Mouse (Mus musculus) right cerebral cortex, postnatal 4 days (tissue): Measurements from ENCODE around the gene Hmgcs1.
"Not testable (repeated sequence)": the region's sequence is repeated elsewhere in the genome, so short reads cannot be mapped to it uniquely, and the experiment has no call there.

Source experiments
- DNase-seq: peaks from one replicate; pipeline ENCODE4 v3.0.0-alpha.2; 2022

Gene Hmgcs1

DNA sequence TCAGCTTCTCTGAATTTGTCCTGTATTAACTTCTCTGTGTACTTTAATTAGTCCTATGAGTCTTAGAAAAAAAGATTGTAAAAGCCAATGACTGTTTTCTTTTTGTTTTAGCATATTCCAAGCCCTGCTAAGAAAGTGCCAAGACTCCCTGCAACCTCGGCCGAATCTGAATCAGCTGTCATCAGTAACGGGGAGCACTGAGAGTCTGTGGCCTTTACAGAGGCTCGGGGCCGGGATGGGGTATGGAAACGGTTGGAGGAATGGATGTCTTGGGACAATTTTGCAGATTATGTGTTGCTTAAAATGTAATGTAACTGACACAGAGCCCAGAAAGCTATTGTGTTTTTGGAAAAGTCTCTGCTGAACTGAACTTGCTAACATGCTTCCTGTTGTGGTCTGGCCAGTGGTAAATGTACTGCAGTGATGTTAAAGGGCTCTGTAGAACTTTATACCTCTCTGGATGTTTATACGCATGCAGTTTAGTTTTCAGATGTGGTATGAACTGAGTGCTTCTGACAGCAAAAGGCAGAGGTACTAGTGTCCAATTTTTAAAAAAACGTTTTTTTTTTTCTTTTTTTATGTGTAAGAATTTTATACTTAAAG lies 16.2 kb downstream of the Hmgcs1 start:
- DNase-seq: not testable (repeated sequence)

DNA sequence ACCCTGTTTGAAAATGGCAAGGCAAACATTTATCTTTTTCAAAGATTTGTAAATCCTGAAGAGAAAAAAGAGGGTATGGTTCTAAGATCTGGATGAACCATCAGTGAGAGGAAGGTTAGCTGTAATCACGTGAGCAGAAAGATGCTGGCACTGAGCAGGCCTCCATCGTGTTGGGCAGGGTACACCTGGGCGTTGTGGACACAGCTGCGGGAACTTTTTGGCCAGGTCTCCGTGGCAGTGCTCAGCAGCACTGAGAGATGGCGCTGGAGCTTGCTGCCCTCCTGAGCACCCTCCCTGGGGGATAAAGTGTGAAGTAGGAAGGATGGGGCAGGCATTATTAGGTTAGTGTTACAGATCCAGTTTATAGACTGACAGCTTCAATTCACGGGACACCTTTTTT lies 16.8 kb downstream of the Hmgcs1 start:
- DNase-seq: no peak

DNA sequence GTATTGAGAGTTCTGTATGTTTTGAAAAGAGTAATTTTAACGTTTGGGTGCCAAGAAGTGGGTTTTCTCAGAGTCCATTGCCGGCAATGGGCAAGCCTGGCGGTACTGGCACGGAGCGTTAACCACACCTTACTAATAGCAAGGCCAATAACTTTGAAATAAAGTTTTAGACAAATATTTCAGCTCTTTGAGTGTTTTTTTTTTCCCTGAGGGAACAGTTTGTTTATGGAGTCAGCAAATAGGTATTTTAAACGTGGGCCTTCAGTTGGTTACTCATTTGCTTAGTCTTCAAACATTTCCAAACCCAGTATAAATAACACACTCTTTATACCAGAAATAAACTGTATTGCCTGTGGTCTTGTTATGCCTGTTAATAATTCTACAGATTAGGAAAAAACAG lies 17.7 kb downstream of the Hmgcs1 start:
- no peak for DNase-seq

DNA sequence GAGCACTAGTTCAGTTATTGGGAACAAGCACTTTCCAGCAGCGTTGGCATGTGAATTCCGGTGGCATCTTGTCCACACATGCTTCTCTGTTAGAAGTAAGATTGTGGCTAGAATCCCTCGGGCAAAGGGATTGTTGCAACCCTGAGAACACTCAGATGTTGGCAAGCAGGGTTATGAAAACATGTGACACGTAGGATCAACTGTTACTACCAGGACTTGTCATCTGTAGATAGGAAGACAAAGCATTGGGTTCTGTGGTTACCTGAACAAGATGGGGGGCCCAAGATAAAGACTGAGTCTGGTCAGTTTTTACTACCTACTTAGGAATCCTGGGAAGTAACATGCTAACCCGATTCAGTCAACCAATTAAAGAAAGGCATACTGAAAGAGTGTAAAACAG lies 18.8 kb downstream of the Hmgcs1 start:
- no peak for DNase-seq

DNA sequence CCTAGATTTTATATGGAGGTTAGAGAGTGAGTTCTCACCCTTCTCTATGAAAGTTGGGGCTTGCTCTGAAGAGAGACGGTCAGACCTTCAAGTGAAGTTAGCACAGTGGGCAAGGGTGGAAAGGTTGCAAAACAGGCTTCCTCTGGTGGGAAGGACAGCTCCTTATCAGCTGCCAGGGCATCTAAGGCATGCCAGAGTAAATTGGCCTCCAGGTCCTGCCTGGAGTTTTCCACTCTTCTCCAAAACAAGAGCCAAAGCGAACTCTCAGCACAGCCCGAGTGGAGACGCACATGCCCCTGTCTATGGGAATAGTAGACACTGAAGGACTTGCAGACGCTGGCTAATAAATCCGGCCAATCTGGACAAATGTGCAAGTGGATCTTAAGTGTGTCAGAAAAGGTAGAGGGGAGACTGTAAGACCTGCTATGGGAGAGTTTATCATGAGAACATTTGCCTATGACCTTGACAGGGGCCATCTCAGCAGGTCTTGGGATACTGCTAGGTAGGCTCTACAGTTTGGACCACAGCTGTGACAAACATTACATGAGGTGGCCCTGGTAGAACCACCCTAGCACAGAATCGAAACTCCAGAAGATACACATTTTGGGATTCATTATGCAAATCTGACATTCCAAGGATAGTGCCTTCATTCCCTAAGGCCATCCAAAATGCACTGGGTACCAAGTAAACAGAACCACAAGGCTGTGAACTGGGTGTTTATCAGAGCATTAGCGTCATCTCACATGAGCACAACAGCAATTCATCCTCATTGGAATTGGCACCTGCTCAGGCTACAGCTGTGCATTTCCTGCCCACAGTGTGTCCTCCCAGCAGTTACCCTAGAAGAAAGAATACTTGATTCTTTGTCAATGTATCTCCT lies 19.4 kb downstream of the Hmgcs1 start:
- DNase-seq: no peak

DNA sequence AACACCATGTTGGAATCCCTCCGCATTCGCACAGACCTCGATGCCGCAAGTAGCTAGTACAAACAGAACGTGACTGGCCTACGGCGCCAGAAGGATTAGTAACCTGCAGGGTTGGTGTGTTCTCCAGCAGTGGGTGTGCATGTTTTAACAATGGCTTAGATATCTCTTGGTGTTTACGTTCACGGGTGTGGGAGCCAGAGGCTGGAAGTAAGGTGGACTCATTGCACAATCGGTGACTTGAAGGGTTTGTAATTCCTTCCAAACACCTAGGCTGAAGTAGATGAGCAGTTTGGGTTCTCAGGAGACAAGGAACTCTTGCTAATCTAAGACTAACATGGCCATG lies 20.1 kb downstream of the Hmgcs1 start:
- DNase-seq: no peak

DNA sequence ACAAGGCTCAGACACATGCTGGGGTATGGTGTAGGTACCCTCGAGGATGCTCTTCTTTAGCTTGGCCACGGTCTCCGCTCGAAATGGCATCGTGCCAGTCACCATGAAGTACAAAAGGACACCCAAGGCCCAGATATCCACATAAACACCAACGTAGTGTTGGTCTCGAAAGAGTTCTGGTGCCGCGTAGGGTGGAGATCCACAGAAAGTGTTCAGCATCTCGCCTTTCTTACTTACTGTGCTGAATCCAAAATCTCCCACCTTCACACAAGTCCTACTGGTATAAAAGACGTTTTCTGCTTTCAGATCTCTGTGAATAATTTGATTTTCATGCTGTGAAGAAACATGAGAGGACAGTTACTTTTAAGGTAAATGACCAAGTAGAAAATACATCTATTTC lies 22.3 kb downstream of the Hmgcs1 start:
- DNase-seq: no peak

DNA sequence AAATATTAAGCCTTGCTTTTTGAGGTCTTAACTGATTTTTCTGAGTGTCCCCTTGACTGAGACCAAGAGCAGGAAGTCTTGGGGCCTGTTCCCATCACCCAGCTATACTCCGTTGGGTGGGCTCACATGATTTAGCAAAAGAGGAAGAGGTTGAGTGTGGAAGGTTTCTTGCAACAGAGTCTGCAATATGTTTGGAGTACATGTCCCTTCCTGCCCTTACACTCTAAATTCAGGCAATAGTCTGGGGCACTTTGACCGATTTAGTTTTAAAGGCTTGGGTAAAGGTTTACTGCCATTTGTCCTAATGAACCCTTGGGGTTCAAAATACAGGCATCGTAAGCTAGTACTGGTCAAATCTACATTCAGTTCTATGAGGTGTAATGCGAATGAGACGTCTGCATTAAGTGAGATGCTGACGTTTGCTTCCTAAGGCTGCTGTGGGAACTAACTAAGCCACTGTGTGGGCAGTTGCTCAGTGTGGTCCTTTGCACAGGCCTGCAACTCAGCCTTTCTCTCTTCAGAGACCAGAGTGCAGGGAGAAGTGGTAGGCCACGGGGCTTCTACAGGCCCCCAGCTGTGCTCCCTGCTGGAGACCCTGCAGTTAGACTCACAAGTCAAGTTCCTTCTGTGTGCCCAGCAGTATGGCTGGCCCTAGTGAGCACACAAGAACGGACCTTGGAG lies 23.1 kb downstream of the Hmgcs1 start:
- no peak for DNase-seq

DNA sequence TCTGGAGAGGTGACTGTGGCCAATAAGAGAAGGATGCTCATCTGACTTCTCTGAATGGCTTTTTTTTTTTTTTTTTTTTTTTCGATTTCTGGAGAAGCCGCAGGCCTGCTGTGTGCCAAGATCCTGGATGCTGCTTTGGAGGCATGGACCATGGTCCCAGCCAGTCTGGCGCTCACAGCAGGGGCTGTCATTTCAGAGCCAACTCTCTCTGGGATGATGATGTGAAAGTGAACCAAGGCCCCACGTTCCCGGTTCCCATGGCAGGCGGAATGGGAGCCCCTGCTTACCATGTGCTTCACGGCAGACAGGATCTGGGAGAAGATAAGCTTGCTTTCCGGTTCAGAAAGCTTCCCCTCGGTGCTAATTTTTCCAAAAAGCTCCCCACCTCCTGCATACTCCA lies 23.6 kb downstream of the Hmgcs1 start:
- no peak for DNase-seq

DNA sequence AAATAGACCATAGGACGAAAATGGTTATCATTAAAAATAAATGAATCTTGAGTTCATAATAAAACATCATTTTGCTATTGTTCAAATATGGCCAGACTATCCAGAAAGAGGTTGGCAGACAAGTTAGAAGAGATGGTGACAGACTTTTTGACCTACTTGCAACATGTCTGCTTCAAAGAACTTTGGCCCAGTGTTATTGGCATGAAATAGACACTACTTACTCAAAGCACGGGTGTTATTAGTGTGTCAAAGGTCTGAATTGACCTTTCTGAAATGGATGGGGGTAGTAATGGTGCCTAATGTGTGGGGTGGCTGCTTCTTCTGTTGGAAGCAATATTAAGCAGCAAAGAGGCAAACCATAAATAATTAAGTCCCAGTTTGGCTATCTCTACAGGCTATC lies 25.9 kb downstream of the Hmgcs1 start:
- no peak for DNase-seq

DNA sequence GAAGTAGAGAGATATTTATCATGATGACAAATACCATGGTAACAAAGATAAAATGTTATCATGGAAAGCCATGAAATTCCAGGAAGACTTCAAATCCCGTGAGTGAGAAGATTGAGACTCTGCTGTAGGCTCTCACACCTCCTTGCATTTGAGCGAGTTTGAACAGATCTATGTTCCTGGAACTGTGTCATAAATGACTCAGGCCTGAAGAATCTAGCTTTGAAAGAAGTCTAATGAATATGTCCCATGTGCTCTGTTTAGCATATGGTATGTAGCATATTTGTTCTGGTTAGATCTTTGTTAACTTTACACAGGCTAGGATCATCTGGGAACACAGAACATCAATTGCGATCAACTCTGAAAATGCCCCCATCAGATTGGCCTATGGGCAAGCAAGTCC lies 32.3 kb downstream of the Hmgcs1 start:
- DNase-seq: no peak

DNA sequence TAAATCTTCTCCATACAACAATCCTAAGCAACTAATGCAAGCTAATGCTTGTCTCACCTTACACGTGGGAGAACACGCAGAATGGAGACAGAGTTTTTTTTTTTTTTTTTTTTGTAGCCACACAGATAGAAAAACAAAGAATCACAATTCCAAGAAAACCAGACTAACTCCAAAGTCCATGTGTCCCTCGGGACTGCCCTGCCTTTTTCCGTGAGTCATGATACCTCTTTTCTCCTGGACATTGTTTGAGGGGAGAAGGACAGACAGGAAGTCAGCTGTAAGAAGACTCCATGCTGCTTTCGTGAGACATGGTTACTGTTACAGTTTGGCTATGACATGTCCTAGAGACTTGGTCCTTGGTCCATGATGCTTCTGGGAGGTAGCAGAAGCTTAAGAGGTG lies 33.2 kb downstream of the Hmgcs1 start:
- DNase-seq: no peak

DNA sequence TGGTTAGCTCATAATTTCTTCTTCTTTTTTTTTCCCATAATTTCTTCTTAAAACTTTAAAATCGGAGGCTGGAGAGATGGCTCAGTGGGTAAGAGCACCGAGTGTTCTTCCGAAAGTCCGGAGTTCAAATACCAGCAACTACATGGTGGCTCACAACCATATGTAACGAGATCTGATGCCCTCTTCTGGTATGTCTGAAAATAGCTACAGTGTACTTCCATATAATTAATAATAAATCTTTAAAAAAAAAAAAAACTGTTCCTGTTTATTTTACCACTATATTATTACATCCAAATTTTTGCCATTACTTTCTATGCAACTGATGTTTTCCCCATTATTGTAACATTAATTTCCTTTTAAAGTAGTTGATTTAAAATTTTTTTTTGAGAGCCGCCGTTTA lies 34.4 kb downstream of the Hmgcs1 start:
- DNase-seq: no peak

DNA sequence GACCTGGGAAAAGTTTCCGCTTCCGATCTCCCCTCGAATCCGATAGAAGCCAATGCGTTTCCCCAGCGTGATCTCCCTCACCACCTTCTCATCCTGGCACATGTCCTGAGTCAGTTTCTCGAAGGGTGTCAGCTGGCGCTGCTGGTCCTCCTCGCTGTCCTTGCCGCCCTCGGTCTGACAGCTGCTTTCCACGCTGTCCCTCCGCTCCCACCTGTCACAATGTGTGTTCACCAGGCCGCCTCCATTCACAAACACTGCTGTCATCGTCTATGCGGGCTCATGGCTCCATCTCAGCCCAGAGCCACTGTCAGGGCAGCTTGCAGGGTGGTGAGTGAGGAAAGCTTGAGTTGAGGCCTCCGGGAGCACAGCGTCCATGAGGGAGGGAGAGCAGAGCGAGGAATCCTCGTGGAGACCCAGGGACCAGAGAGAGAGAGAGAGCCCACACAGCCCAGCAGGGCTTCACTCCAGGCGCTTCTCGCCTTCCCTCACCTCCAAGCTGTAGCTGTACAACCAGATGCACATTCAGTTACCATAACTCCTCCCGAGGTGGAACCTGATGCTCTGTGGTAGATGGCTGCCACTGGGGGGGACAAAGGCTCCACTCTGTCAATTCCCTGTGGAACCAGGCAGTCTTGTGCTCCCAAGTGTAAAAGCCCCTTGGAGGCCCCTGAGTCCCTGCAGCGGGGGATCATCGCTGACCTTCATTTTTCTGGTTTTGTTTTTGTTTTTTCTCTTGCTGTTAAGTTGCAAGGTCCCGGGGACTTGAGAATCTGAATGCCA lies 37.6 kb downstream of the Hmgcs1 start:
- DNase-seq: no peak

DNA sequence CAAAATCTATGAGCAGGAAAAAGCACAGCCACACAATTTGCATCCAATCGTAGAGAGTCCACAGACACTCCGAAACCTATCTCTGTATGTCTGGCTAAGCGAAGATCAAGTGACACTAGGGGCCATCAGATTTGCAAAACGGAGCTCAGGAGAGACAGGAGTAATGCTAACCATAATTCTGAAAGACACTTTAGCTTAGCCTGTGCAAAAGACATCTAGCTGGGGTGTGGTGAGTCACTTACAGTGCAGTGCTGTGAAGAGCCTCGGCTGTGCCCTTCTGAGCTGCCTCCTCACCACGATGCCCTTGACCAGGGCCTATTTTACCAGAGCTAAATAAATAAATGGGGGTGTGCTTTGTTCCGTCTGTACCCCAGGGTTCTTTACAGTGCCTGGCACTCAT lies 39.2 kb downstream of the Hmgcs1 start:
- DNase-seq: no peak

DNA sequence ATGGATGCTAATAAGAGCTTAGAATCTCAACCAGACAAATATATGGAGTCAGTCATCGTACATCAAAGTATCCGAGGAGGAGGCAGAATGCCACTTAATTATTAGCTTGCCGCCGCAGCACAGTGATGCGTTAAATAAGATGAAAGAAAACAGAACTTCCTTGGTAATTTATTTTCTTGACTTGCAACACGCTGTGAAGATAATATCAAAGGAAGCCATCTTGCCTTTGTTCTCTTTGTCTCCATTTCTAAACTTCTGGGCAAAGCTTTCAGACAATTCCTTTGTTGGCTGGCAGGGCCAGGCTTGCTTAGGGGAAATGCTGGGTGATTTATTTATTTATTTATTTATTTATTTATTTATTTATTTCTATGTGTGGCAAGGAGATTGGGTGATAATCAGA lies 41.3 kb downstream of the Hmgcs1 start:
- DNase-seq: no peak

DNA sequence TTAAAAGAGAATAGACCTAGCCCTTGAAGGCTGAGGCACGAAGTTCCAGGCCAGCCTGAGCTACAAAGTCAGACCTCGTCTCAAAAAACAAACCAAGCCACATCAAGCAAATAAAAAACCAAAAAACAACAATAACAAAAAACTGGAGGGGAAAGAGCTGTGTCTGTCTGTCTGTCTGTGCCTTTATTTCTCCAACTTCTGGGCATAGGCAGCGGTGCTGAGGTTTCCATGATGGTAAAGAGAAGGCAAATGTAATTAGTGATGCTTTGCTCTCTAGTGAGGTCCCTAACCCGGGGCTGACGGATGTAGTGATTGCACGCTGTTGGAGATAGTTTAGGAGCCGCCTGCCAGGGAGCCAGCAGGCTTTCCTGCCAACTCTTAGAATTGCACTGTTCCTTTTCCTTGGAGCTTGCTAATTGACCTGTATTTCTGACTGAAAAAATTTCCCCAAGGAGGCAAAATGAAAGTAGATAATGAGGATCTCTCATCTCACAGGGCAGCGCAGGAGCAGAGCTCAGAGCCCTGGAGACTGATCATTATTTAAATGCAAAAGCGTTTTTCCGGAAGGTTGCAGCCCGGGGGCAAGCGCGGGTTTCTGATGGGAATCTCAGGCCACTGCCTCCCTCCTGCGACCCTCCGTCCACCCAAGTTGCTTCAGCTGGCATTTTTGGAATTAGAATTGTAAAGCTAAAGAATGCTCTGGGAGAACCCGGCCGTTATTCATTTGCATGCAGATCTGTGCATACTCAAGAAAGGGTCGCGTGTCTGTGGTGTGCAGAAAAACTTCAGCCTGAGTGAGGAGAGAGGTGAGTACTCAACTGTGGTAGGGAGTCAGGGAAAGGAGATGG lies 51.4 kb downstream of the Hmgcs1 start:
- DNase-seq: peak; percentile 12

DNA sequence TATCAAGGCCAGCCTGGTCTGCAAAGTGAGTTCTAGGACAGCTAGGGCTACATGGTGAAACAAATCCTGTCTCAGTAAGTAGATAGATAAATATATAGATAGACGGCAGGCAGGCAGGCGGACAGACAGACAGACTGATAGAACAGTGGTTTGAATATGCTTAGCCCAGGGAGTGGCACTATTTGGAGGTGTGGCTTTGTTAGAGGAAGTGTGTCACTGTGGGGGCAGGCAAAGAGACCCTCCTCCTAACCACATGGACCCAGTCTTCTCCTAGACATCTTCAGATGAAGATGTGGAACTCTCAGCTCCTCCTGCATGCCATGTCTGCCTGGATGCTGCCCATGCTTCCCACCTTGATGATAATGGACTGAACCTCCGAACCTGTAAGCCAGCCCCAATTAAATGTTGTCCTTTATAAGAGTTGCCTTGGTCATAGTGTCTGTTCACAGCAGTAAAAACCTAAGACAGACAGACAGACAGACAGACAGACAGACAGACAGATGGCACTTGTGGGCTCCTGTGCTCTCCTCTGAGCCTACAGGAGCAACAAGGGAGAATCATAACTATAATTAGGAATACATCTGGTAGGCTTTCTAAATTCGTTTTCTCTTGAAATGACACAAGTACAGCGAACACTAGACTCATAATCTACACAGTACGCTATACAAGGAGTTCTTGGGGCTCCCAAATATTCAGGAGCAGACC lies 52.7 kb downstream of the Hmgcs1 start:
- DNase-seq: no peak

DNA sequence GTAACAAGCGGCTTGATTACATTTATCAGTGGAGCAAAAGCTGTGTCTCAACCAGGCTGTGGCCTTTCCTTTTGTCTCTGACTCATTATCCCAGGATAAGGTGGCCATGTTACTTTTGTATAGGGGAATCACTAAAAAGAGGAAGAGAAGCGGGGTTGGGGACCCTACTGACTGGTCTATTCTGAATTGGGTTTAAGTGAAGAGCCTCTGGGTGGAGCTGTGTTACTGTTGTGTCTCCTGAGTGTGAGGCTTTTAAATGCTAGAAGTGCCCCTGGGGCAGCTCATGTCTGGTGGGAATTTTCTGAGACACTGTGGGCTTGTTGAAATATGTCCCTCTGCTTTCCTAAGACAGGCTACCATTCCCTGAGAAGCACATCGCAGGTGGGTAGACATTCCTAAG lies 53.3 kb downstream of the Hmgcs1 start:
- no peak for DNase-seq

DNA sequence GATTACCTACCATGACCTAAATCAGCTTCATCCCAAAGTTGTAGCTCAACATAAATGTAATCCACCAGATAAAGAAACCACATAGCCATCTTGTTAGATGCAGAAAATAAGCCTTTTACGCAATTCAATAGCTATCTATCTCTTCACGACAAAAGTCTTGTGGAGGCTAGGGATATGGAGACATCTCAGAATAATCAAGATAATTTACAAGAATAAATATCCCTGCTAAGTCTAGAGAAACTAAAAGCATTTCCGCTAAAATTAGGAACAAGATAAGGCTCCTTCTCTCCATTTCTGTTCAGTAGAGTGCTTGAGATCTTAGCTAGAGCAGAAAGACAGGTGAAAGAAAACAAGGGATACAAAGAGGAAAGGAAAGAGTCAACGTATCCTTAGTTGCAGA lies 56.8 kb downstream of the Hmgcs1 start:
- DNase-seq: no peak

DNA sequence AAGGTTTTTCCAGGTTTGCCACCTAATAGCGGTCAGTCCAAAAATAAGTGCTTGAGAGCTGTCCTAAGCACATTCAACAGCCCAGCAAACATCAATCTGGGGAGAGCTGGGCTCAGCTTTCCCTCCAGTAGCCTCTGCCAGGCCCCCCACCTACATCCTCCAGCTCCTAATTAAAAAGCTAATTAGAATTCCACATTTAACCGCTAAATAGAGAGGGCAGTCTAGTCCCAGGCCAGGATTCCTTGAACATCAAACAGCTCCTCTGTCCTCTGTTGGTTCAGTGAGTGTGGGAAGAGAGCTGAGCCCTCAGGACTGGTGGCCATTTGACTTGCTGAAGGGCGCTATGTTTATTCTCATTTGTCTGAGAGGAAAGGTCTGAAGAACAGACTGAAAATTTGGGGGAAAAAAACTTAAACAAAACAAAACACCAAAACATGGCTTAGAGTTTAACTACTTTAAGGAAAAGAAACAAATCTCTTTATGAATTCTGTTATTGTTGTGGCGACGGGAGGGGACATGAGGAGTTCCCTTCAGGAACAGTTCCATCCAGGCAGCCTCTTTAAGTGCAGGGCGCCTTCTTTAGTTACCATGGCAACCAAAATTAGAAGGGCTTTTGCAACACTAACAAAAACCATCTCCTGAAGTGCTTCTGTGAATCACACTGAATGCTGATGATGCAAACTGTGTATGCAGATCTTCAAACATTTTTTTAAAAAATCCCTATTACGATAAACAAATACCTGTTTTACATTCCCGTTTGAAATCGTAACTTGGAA lies 63.9 kb downstream of the Hmgcs1 start:
- no peak for DNase-seq
